Mouse (Mus musculus) MEL (cell line): ENCODE measurements at regions not wholly inside any gene's neighbourhood (a gene's known extent, or its start where the extent isn't known, plus 50 kb on each side); places are given as distances from the start of the nearest gene placed in this dataset.

Experiments used
- DNase-seq: peaks from one replicate; pipeline ENCODE4 v3.0.0; 2011; ENCODE audit warnings: low read depth, low spot score
- H3K27ac ChIP-seq: 2 replicates; pipeline ENCODE4 v1.5.1; 2012; ENCODE audit warnings: low read depth, mild to moderate bottlenecking, control low read depth, low read length, moderate library complexity; ENCODE audit not compliant: control insufficient read depth
- H3K27me3 ChIP-seq, 2 experiments: fragments of 150-350 bp in 1 of 2; sonication (generic) in 1 of 2; 2 replicates each; pipeline ENCODE4 v1.6.1; 2012; ENCODE audit warnings: low read length in 2 of 2, mild to moderate bottlenecking in 2 of 2, improper control_type of control experiment in 1 of 2, moderate library complexity in 1 of 2; ENCODE audit not compliant: insufficient read depth in 2 of 2, control insufficient read depth in 1 of 2
- H3K36me3 ChIP-seq, 2 experiments: 2 replicates each; pipeline ENCODE4 v1.6.1; 2012 to 2014; ENCODE audit warnings: low read length in 2 of 2, improper control_type of control experiment in 1 of 2, inconsistent platforms in 1 of 2, mild to moderate bottlenecking in 1 of 2; ENCODE audit not compliant: insufficient read depth in 2 of 2, control insufficient read depth in 1 of 2
- H3K4me1 ChIP-seq, 2 experiments: fragments of 150-350 bp in 1 of 2; sonication (generic) in 1 of 2; 2 replicates each; pipeline ENCODE4 v1.6.1; 2012; ENCODE audit warnings: low read length in 2 of 2, improper control_type of control experiment in 1 of 2, mild to moderate bottlenecking in 1 of 2; ENCODE audit not compliant: insufficient read depth in 2 of 2, control insufficient read depth in 1 of 2
- H3K4me3 ChIP-seq, 2 experiments: fragments of 150-350 bp in 1 of 2; sonication (generic) in 1 of 2; 2 replicates each; pipeline ENCODE4 v1.5.1; 2012; ENCODE audit warnings: low read depth in 2 of 2, low read length in 2 of 2, mild to moderate bottlenecking in 2 of 2, moderate library complexity in 2 of 2, control low read depth in 1 of 2, improper control_type of control experiment in 1 of 2; ENCODE audit not compliant: control insufficient read depth in 1 of 2, insufficient read depth in 1 of 2
- H3K79me2 ChIP-seq: 2 replicates; pipeline ENCODE4 v1.6.1; 2012; ENCODE audit warnings: mild to moderate bottlenecking, low read length, moderate library complexity; ENCODE audit not compliant: control insufficient read depth, poor library complexity, insufficient read depth
- H3K9ac ChIP-seq: 2 replicates; pipeline ENCODE4 v1.6.1; 2012; ENCODE audit warnings: low read depth, mild to moderate bottlenecking, control low read depth, low read length, moderate library complexity; ENCODE audit not compliant: control insufficient read depth, poor library complexity, severe bottlenecking
- H3K9me3 ChIP-seq: fragments of 150-350 bp; sonication (generic); replicated peaks from 2 replicates; pipeline ENCODE4 v1.6.1; 2012; ENCODE audit warnings: mild to moderate bottlenecking, low read length, improper control_type of control experiment, moderate library complexity; ENCODE audit not compliant: insufficient read depth
- CHD1 ChIP-seq: IDR thresholded peaks from 2 replicates; pipeline ENCODE4 v1.6.1; 2012; ENCODE audit warnings: low read depth, mild to moderate bottlenecking, inconsistent platforms, low read length, improper control_type of control experiment
- CTCF ChIP-seq, 3 experiments: IDR thresholded peaks in 2 of 3; conservative IDR thresholded peaks in 1 of 3; 2 replicates each; pipeline ENCODE4 v1.5.1; 2011 to 2012; ENCODE audit warnings: low read length in 3 of 3, low read depth in 2 of 3, mild to moderate bottlenecking in 2 of 3, improper control_type of control experiment in 1 of 3, inconsistent platforms in 1 of 3, mixed read lengths in 1 of 3, moderate library complexity in 1 of 3; ENCODE audit not compliant: control insufficient read depth in 1 of 3, insufficient read depth in 1 of 3, poor library complexity in 1 of 3, severe bottlenecking in 1 of 3
- EP300 ChIP-seq, 2 experiments: IDR thresholded peaks; 2 replicates each; pipeline ENCODE4 v1.6.1; 2011; ENCODE audit warnings: improper control_type of control experiment in 2 of 2, low read length in 2 of 2, low read depth in 1 of 2, mild to moderate bottlenecking in 1 of 2
- ETS1 ChIP-seq: IDR thresholded peaks from 2 replicates; pipeline ENCODE4 v1.6.1; 2012; ENCODE audit warnings: low read depth, mild to moderate bottlenecking, inconsistent platforms, low read length, improper control_type of control experiment, moderate library complexity
- GABPA ChIP-seq: IDR thresholded peaks from 2 replicates; pipeline ENCODE4 v1.6.1; 2012; ENCODE audit warnings: low read depth, mild to moderate bottlenecking, inconsistent platforms, low read length, improper control_type of control experiment, moderate library complexity
- HCFC1 ChIP-seq: IDR thresholded peaks from 2 replicates; pipeline ENCODE4 v1.6.1; 2012; ENCODE audit warnings: low read depth, mild to moderate bottlenecking, inconsistent platforms, low read length, improper control_type of control experiment, moderate library complexity
- MAX ChIP-seq: IDR thresholded peaks from 2 replicates; pipeline ENCODE4 v1.6.1; 2011; ENCODE audit warnings: low read length, improper control_type of control experiment
- MYC ChIP-seq: IDR thresholded peaks from 2 replicates; pipeline ENCODE4 v1.6.1; 2011; ENCODE audit warnings: low read depth, mild to moderate bottlenecking, low read length, improper control_type of control experiment, moderate library complexity
- NRF1 ChIP-seq: IDR thresholded peaks from 2 replicates; pipeline ENCODE4 v1.6.1; 2014; ENCODE audit warnings: low read depth, mild to moderate bottlenecking, inconsistent platforms, low read length, improper control_type of control experiment, moderate library complexity; ENCODE audit not compliant: poor library complexity, insufficient read depth, severe bottlenecking
- POLR2AphosphoS2 ChIP-seq: IDR thresholded peaks from 2 replicates; pipeline ENCODE4 v1.6.1; 2011; ENCODE audit warnings: low read length, improper control_type of control experiment
- SIN3A ChIP-seq: IDR thresholded peaks from 2 replicates; pipeline ENCODE4 v1.6.1; 2012; ENCODE audit warnings: low read length, improper control_type of control experiment, inconsistent platforms
- TAL1 ChIP-seq: IDR thresholded peaks from 2 replicates; pipeline ENCODE4 v1.6.1; 2012; ENCODE audit warnings: mild to moderate bottlenecking, inconsistent platforms, low read length, moderate library complexity, mixed read lengths
- TBP ChIP-seq: IDR thresholded peaks from 2 replicates; pipeline ENCODE4 v1.8.0; 2011; ENCODE audit warnings: low read depth, low read length, improper control_type of control experiment
- TCF12 ChIP-seq: IDR thresholded peaks from 2 replicates; pipeline ENCODE4 v1.6.1; 2014; ENCODE audit warnings: low read depth, mild to moderate bottlenecking, inconsistent platforms, low read length, improper control_type of control experiment, moderate library complexity
- ZC3H11A ChIP-seq: IDR thresholded peaks from 2 replicates; pipeline ENCODE4 v1.6.1; 2012; ENCODE audit warnings: low read depth, mild to moderate bottlenecking, inconsistent platforms, low read length, improper control_type of control experiment

DNA sequence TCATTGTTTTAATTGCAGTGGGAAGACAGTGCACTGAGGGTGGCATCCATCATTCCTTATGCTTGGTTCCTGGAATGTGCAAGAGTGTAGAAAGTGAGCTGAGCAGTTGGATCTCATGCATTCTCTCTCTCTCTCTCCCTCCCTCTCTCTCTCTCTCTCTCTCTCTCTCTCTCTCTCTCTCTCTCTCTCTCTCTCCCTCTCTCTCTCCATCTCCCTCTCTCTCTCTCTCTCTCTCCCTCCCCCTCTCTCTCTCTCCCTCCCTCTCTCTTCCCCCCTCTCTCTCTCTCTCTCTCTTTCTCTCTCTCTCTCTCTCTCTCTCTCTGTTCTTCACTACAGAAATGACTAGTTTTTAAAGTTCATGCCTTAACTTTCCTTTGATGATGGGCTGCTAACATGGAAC lies 583.1 kb downstream of the Etnk1 start:
- Histone ChIP-seq H3K4me3 (no peak overlapping the region), H3K79me2 (no peaks in the 10 kb centered on the region), H3K9me3 (no peaks in the 10 kb centered on the region), H3K9ac (no peak overlapping the region), H3K4me1 (no peaks in the 10 kb centered on the region), H3K27me3 (no peaks in the 10 kb centered on the region), H3K27ac (no peak overlapping the region), H3K36me3 (no peaks in the 10 kb centered on the region)
- no peak for TF ChIP-seq HCFC1
- TF ChIP-seq TAL1, result no peak
- no peak for TF ChIP-seq SIN3A
- TF ChIP-seq ETS1, result no peak
- no peak for TF ChIP-seq ZC3H11A
- no peak for TF ChIP-seq TBP
- no peak for TF ChIP-seq CHD1
- TF ChIP-seq TCF12, result no peak
- TF ChIP-seq MAX, result no peak
- TF ChIP-seq NRF1, result no peak
- no peak for TF ChIP-seq CTCF (IDR thresholded peaks at IDR 0.05 in 2 of 3, conservative IDR thresholded peaks at IDR 0.05 in 1 of 3; ENCODE audit: control insufficient read depth in 1 of 3, insufficient read depth in 1 of 3, low read depth in 2 of 3, low read length in 3 of 3, poor library complexity in 1 of 3, severe bottlenecking in 1 of 3)
- no peak for TF ChIP-seq MYC
- TF ChIP-seq EP300 (IDR thresholded peaks at IDR 0.05; ENCODE audit: low read depth in 1 of 2, low read length in 2 of 2), result no peak
- TF ChIP-seq POLR2AphosphoS2, result no peak
- TF ChIP-seq GABPA, result no peak
- DNase-seq, result no peak

- TF ChIP-seq NRF1 (peak; percentile 39; the same call in 1 of the 2 replicates), EP300 (IDR thresholded peaks at IDR 0.05; ENCODE audit: low read depth in 1 of 2, low read length in 2 of 2) (no peak)
- Histone ChIP-seq H3K27me3 (no peaks in the 10 kb centered on the region), H3K79me2 (no peaks in the 10 kb centered on the region), H3K4me1 (no peaks in the 10 kb centered on the region), H3K36me3 (no peaks in the 10 kb centered on the region), H3K9me3 (no peaks in the 10 kb centered on the region), H3K27ac (no peak overlapping the region), H3K4me3 (peak overlapping the region in 1 of 2 experiments; percentile 18; a peak in 1 of 4 replicates), H3K9ac (no peak overlapping the region)
- DNase-seq, result peak; percentile 5
Measured at GRCm38 (mm10) chr6:143751076-143752070, 584.4 kb downstream of the Etnk1 start.
